Mouse (Mus musculus) C2C12 (cell line): ENCODE results near the gene Hspbap1.

Experiments used
- CEBPB ChIP-seq: IDR thresholded peaks from one replicate; pipeline ENCODE4 v1.6.1; 2011; ENCODE audit warnings: low read depth, mild to moderate bottlenecking, control low read depth, moderate library complexity
- CTCF ChIP-seq: IDR thresholded peaks from one replicate; pipeline ENCODE4 v1.5.1; 2011; ENCODE audit not compliant: control insufficient read depth, insufficient read depth, insufficient read length
- FOSL1 ChIP-seq: IDR thresholded peaks from one replicate; pipeline ENCODE4 v1.8.0; 2011; ENCODE audit warnings: mild to moderate bottlenecking, low read length; ENCODE audit not compliant: poor library complexity, insufficient read depth, severe bottlenecking
- MAX ChIP-seq: IDR thresholded peaks from one replicate; pipeline ENCODE4 v1.6.1; 2011; ENCODE audit warnings: mild to moderate bottlenecking, control low read depth
- MYOG ChIP-seq: IDR thresholded peaks from one replicate; pipeline ENCODE4 v1.6.1; 2011; ENCODE audit not compliant: control insufficient read depth, insufficient read length; ENCODE audit errors: extremely low read depth

- no peak for TF ChIP-seq CTCF
- TF ChIP-seq MAX: no peak
- TF ChIP-seq MYOG: no peak
- no peak for TF ChIP-seq FOSL1
- TF ChIP-seq CEBPB: no peak
Measured at GRCm38 (mm10) chr16:35756697-35757096, 13.5 kb upstream of the Hspbap1 start.
